Mouse (Mus musculus) CH12.LX (cell line): Measurements from ENCODE around the gene Snrpd3. TPM values are rescaled to one million over a fixed set of nuclear protein-coding genes. Genes with fewer than 3 reads are reported as not detected.
A peak's percentile ranks its signal among the peaks of the same experiment; 100 is the strongest.
"Not testable (repeated sequence)": the region's sequence is repeated elsewhere in the genome, so short reads cannot be mapped to it uniquely, and the experiment has no call there.

Experiments
- DNase-seq: peaks from one replicate; pipeline ENCODE4 v3.0.0-alpha.2; 2013; ENCODE audit errors: extremely low read depth
- H3K27ac ChIP-seq: 2 replicates; pipeline ENCODE4 v1.5.1; 2012; ENCODE audit warnings: low read depth, mild to moderate bottlenecking, control low read depth, moderate library complexity; ENCODE audit not compliant: insufficient read depth
- H3K27me3 ChIP-seq: replicated peaks from 2 replicates; pipeline ENCODE3; 2012; ENCODE audit warnings: inconsistent platforms
- H3K36me3 ChIP-seq, 2 experiments: replicated peaks in 1 of 2; 2 replicates each; pipeline versions ENCODE3 to v1.6.1; 2012; ENCODE audit warnings: inconsistent platforms in 1 of 2, low read length in 1 of 2, mild to moderate bottlenecking in 1 of 2, mixed read lengths in 1 of 2, moderate library complexity in 1 of 2; ENCODE audit not compliant: control insufficient read depth in 1 of 2, insufficient read depth in 1 of 2
- H3K4me1 ChIP-seq, 2 experiments: 2 replicates each; pipeline ENCODE4 v1.6.1; 2012; ENCODE audit warnings: inconsistent platforms in 1 of 2, moderate library complexity in 1 of 2; ENCODE audit not compliant: insufficient read depth in 2 of 2, control insufficient read depth in 1 of 2
- H3K4me2 ChIP-seq: 2 replicates; pipeline ENCODE4 v1.6.1; 2012; ENCODE audit warnings: low read depth, mild to moderate bottlenecking, control low read depth; ENCODE audit not compliant: poor library complexity, insufficient read depth, severe bottlenecking
- H3K4me3 ChIP-seq, 3 experiments: fragments of 150-350 bp in 1 of 3; sonication (generic) in 1 of 3; replicated peaks in 1 of 3; 2 replicates each; pipeline versions ENCODE3 to v1.5.1; 2011 to 2012; ENCODE audit warnings: low read depth in 2 of 3, low read length in 2 of 3, mild to moderate bottlenecking in 2 of 3, moderate library complexity in 2 of 3, control low read depth in 1 of 3, improper control_type of control experiment in 1 of 3, inconsistent platforms in 1 of 3, mixed read lengths in 1 of 3; ENCODE audit not compliant: poor library complexity in 1 of 3
- H3K79me2 ChIP-seq: replicated peaks from 2 replicates; pipeline ENCODE4 v1.6.1; 2012; ENCODE audit warnings: mild to moderate bottlenecking, moderate library complexity; ENCODE audit not compliant: control insufficient read depth, poor library complexity, insufficient read depth, severe bottlenecking; ENCODE audit errors: extremely low read depth
- H3K9ac ChIP-seq: 2 replicates; pipeline ENCODE4 v1.6.1; 2012; ENCODE audit warnings: low read depth, mild to moderate bottlenecking, control low read depth, moderate library complexity; ENCODE audit not compliant: insufficient read depth
- H3K9me3 ChIP-seq: replicated peaks from 2 replicates; pipeline ENCODE3; 2012; ENCODE audit warnings: low read length, inconsistent platforms, mixed read lengths
- BHLHE40 ChIP-seq: IDR thresholded peaks from 2 replicates; pipeline ENCODE4 v1.6.1; 2011; ENCODE audit warnings: mild to moderate bottlenecking, low read depth, low read length, improper control_type of control experiment
- CHD1 ChIP-seq: IDR thresholded peaks from 2 replicates; pipeline ENCODE4 v1.6.1; 2012; ENCODE audit warnings: low read depth, low read length, improper control_type of control experiment, inconsistent platforms
- CTCF ChIP-seq, 2 experiments: IDR thresholded peaks in 1 of 2; conservative IDR thresholded peaks in 1 of 2; 2 replicates each; pipeline ENCODE4 v1.5.1; 2011 to 2012; ENCODE audit warnings: low read depth in 2 of 2, low read length in 2 of 2, improper control_type of control experiment in 1 of 2, inconsistent platforms in 1 of 2, mild to moderate bottlenecking in 1 of 2, moderate library complexity in 1 of 2
- ELF1 ChIP-seq: IDR thresholded peaks from 2 replicates; pipeline ENCODE4 v1.6.1; 2014; ENCODE audit warnings: low read depth, mild to moderate bottlenecking, inconsistent platforms, low read length, improper control_type of control experiment
- EP300 ChIP-seq: IDR thresholded peaks from 2 replicates; pipeline ENCODE4 v1.6.1; 2011; ENCODE audit warnings: low read length, improper control_type of control experiment
- ETS1 ChIP-seq: conservative IDR thresholded peaks from 2 replicates; pipeline ENCODE4 v1.6.1; 2012; ENCODE audit warnings: low read depth, mild to moderate bottlenecking, inconsistent platforms, low read length, improper control_type of control experiment, moderate library complexity
- HCFC1 ChIP-seq: IDR thresholded peaks from 2 replicates; pipeline ENCODE4 v1.6.1; 2012; ENCODE audit warnings: low read depth, mild to moderate bottlenecking, inconsistent platforms, low read length, improper control_type of control experiment
- IRF4 ChIP-seq: IDR thresholded peaks from 2 replicates; pipeline ENCODE4 v1.6.1; 2014; ENCODE audit warnings: low read depth, mild to moderate bottlenecking, inconsistent platforms, low read length, improper control_type of control experiment
- JUND ChIP-seq: conservative IDR thresholded peaks from 2 replicates; pipeline ENCODE4 v1.6.1; 2011; ENCODE audit warnings: low read depth, low read length, improper control_type of control experiment
- KAT2A ChIP-seq: IDR thresholded peaks from 2 replicates; pipeline ENCODE4 v1.6.1; 2012; ENCODE audit warnings: low read length, improper control_type of control experiment, inconsistent platforms; ENCODE audit not compliant: insufficient replicate concordance
- MXI1 ChIP-seq: IDR thresholded peaks from 2 replicates; pipeline ENCODE4 v1.6.1; 2011; ENCODE audit warnings: mild to moderate bottlenecking, low read depth, low read length, improper control_type of control experiment
- NRF1 ChIP-seq: IDR thresholded peaks from 2 replicates; pipeline ENCODE4 v1.6.1; 2014; ENCODE audit warnings: low read depth, mild to moderate bottlenecking, inconsistent platforms, low read length, improper control_type of control experiment, moderate library complexity
- POLR2A ChIP-seq: IDR thresholded peaks from 2 replicates; pipeline ENCODE4 v1.6.1; 2011; ENCODE audit warnings: low read depth, mild to moderate bottlenecking, improper control_type of control experiment, low read length
- POLR2AphosphoS2 ChIP-seq: IDR thresholded peaks from 2 replicates; pipeline ENCODE4 v1.6.1; 2011; ENCODE audit warnings: low read depth, low read length, improper control_type of control experiment
- SIN3A ChIP-seq: IDR thresholded peaks from 2 replicates; pipeline ENCODE4 v1.6.1; 2012; ENCODE audit warnings: low read length, improper control_type of control experiment, inconsistent platforms
- TCF12 ChIP-seq: IDR thresholded peaks from 2 replicates; pipeline ENCODE4 v1.6.1; 2014; ENCODE audit warnings: low read depth, mild to moderate bottlenecking, inconsistent platforms, low read length, improper control_type of control experiment
- USF1 ChIP-seq: IDR thresholded peaks from 2 replicates; pipeline ENCODE4 v1.6.1; 2014; ENCODE audit warnings: low read depth, mild to moderate bottlenecking, inconsistent platforms, low read length, improper control_type of control experiment
- ZC3H11A ChIP-seq: IDR thresholded peaks from 2 replicates; pipeline ENCODE4 v1.6.1; 2012; ENCODE audit warnings: low read depth, mild to moderate bottlenecking, inconsistent platforms, low read length, improper control_type of control experiment
- ZKSCAN1 ChIP-seq: IDR thresholded peaks from 2 replicates; pipeline ENCODE4 v1.6.1; 2012; ENCODE audit warnings: low read depth, inconsistent platforms, low read length, improper control_type of control experiment, borderline replicate concordance
- dilution Hi-C: fragments of 300-500 bp; cut with MboI; formaldehyde crosslinking; loops from 2 replicates; pipeline ENCODE4 v1.14.3; 2020; ENCODE audit warnings: low sequenced_read_pairs; ENCODE audit not compliant: extremely low pct_unique_long_range_greater_than_20kb, extremely low pct_ligation_motif_present
- in situ Hi-C: fragments of 300-500 bp; cut with MboI; formaldehyde crosslinking; loops from 3 replicates; pipeline ENCODE4 v1.14.3; 2019; ENCODE audit warnings: low sequenced_read_pairs, low pct_ligation_motif_present, low pct_unique_long_range_greater_than_20kb, mixed read lengths
- polyA plus RNA-seq: library from polyadenylated mRNA; unstranded; fragments of >175 nt; gene quantifications from 2 replicates; pipeline ENCODE4 v1.2.1, GENCODE M21; 2012; ENCODE audit warnings: low read depth; ENCODE audit not compliant: insufficient read length
- total RNA-seq, 2 experiments: library from RNA; depleted of rRNA; stranded (reverse); fragments of 300-350 nt in 1 of 2; fragments of >200 nt in 1 of 2; gene quantifications; 2 replicates each; pipeline ENCODE4 v1.2.3; 2012 to 2014

The Snrpd3 gene
- total and polyA plus RNA-seq, 3 experiments = 57.8 to 554 (median 101) TPM

GRCm38 (mm10) chr10:75474571-75474970 is 42.8 kb upstream of the Snrpd3 start:
- in situ Hi-C loops = no loop called here
- no peaks in the 10 kb centered on the region for H3K9me3 ChIP-seq
- H3K36me3 ChIP-seq = no peaks in the 10 kb centered on the region
- peaks cover 7 to 30% of the 10 kb centered on the region in 2 experiments for H3K4me1 ChIP-seq
- no peak overlapping the region for H3K9ac ChIP-seq
- H3K27me3 ChIP-seq = no peaks in the 10 kb centered on the region
- H3K79me2 ChIP-seq = no peaks in the 10 kb centered on the region
- dilution Hi-C loops = no loop called here
- no peak for DNase-seq
- H3K4me3 ChIP-seq = no peak overlapping the region
- TF ChIP-seq POLR2A (no peak), CHD1 (no peak), USF1 (no peak)
- no peak overlapping the region for H3K27ac ChIP-seq
- H3K4me2 ChIP-seq = no peak overlapping the region

DNA sequence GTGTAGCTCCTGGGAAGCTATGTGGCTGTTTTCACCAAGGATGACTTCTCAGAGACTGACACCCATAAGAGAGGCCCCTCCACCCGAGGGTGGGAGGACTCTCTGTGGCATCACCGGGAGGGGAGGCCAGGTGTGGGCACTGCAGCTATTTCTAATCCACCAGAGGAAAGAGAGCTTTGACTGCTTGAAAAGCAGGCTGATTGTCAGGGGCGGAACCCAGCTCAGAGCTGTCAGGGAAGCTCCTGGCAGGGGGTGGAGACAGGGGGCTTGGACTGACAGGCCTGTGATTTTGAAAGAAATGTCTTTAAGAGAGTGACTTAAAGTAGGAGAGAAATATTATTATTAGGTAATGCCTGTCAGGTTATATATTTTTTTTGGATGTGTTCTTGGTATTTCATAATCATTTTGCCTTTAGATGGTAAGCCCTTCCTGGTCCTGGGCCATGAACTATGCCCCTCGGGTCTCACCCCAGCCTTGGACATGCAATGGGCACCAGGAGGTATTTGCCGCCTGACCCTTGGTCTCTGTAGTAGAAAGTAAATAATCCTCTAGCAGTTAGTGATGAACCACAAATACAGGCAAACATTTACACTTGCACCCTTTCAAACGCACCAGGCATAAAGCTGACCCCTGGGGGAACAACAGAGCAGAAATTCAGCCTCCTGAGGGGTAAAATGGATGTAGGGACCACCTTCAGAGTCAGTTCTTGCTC is 42.1 kb upstream of the Snrpd3 start:
- H3K4me1 ChIP-seq = peaks cover 7 to 30% of the 10 kb centered on the region in 2 experiments
- H3K9ac ChIP-seq, in situ Hi-C loops, H3K36me3 ChIP-seq, DNase-seq, dilution Hi-C loops, H3K27me3 ChIP-seq, H3K9me3 ChIP-seq, H3K4me2 ChIP-seq, H3K4me3 ChIP-seq, H3K27ac ChIP-seq, H3K79me2 ChIP-seq: not testable (repeated sequence)

DNA sequence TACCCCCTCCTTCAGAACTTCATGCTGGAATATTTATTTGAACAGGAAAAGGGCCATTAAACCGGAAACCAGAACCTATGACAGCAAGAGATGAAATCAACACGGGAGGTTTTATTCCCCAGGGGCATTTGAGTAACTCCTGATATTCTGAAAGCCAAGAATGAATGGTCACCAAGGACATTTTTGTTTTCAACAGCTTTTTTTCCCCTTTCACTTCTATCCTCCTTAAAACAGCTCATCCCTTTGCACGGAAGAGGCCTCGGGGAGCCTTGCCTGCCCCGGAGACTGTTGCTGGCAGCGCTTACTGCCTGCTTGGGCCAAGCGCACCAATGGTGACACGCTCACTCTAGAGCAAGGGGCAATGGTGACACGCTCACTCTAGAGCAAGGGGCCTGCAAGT is 40.3 kb upstream of the Snrpd3 start:
- in situ Hi-C loops = no loop called here
- Histone ChIP-seq H3K9me3 (no peaks in the 10 kb centered on the region), H3K4me3 (no peak overlapping the region), H3K4me2 (no peak overlapping the region), H3K27ac (no peak overlapping the region), H3K79me2 (no peaks in the 10 kb centered on the region), H3K9ac (no peak overlapping the region), H3K36me3 (no peaks in the 10 kb centered on the region), H3K4me1 (peaks cover 7 to 18% of the 10 kb centered on the region in 2 experiments), H3K27me3 (no peaks in the 10 kb centered on the region)
- DNase-seq = no peak
- dilution Hi-C loops = no loop called here
- TF ChIP-seq IRF4 (peak; percentile 26; the same call in 1 of the 2 replicates), KAT2A (no peak)
- TF ChIP-seq, all 38 proteins: peak for 1

DNA sequence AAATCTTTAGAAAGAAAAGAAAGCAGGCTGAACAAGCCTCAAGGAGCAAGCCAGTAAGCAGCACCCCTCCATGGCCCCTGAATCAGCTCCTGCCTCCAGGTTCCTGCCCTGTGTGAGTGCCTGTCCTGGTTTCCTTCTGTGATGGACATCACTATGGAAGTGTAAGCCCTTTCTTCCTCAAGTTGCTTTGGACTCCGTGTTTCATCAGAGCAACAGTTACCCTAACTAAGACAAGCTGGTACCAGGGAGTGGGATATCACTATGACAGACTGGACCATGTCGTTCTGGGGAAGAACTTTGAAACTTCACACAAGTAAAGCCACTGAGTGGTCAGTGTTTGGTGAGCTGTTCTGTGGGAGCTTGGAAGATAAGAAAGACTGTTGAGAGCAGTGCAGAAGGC is 37.4 kb upstream of the Snrpd3 start:
- no peaks in the 10 kb centered on the region for H3K79me2 ChIP-seq
- H3K9me3 ChIP-seq = no peaks in the 10 kb centered on the region
- DNase-seq = no peak
- H3K4me3 ChIP-seq = no peak overlapping the region
- H3K4me2 ChIP-seq = no peak overlapping the region
- no peak overlapping the region for H3K27ac ChIP-seq
- H3K9ac ChIP-seq = no peak overlapping the region
- peaks cover 10 to 20% of the 10 kb centered on the region in 2 experiments for H3K4me1 ChIP-seq
- in situ Hi-C loops = loop anchor here (5.0 to 10.0 kb wide), 2 partner anchors 33 to 215 kb away; no protein-coding TSS in a partner anchor
- H3K27me3 ChIP-seq = no peaks in the 10 kb centered on the region
- no peaks in the 10 kb centered on the region for H3K36me3 ChIP-seq
- dilution Hi-C loops = no loop called here
- TF ChIP-seq HCFC1 (no peak), MXI1 (no peak), NRF1 (no peak), ZC3H11A (no peak), ZKSCAN1 (no peak), POLR2AphosphoS2 (no peak), ETS1 (no peak), KAT2A (no peak), JUND (no peak), BHLHE40 (no peak), SIN3A (no peak), ELF1 (no peak), EP300 (no peak), TCF12 (no peak), CTCF (conservative IDR thresholded peaks at IDR 0.05 in 1 of 2, IDR thresholded peaks at IDR 0.05 in 1 of 2; ENCODE audit: low read depth in 2 of 2, low read length in 2 of 2) (no peak)
